Mouse (Mus musculus): ENCODE measurements at regions not wholly inside any gene's neighbourhood (a gene's known extent, or its start where the extent isn't known, plus 50 kb on each side); places are given as distances from the start of the nearest gene placed in this dataset.

DNA sequence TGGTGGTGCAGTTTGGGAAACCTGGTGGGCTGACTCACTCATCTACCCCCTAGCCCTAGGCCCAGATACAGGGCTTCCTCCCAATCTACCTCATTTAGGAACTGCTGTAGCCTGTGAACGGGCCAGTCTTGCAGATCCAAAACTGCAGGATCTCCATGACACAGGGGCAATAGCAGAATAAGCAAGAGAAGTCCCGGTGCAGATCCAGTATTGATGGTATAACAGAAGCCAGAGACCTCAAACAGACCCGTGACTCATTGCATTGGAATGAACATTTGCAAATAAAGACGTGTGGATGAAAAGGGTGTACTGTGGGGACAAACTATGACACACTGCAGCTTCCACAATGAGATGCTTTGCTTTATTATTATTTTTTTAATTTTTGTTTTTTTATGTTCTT, 106.6 kb upstream of the Ptbp2 start:
- no peak for TF ChIP-seq CHD2 (IDR thresholded peaks at IDR 0.05; ENCODE audit: low read depth, low read length)
- no peak for TF ChIP-seq MAFK (IDR thresholded peaks at IDR 0.05; ENCODE audit: insufficient read depth, low read depth, low read length)
